Mouse (Mus musculus): ENCODE measurements around the gene Olfr1160.
"Not testable (repeated sequence)": the region's sequence is repeated elsewhere in the genome, so short reads cannot be mapped to it uniquely, and the experiment has no call there.

Olfr1160 gene

DNA sequence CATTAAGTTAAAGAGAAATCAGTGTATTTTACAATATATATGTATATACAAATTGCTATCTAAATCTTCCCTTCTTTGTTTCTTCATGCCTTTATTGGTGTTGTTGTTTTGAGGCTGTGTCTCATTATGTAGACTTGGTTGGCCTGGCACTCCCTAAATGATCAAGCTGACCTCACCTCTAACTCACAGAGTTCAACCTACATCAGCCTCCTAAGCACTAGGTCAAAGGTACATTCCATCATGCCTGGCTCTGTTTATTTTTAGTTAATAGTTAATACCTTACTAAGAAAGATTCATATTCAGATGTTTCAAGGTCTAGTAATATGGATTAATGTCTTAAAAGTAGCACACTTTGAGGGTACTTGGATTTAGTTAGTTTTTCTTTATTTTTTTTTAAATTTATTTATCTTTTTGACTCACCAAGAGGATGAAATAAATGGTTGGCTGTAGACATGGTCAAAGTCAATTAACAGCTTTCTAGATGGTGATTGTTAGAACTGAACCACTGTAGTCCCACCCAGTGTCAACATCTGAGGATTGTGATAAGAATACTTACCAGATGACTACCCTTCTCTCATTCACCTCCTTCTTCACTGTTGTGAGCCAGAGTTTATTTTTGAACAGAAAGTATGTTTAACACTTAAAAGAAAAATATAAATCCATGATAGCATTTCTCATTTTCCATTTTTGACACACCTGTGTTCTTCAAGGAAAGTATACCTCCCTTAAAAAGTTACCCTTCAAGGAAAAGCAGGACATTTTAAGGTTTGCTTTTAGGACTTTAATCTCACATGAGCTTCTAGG lies at the start of gene Olfr1160:
TSS of gene Olfr1160 (minus strand) at position 754 of the 804 bp plus-strand sequence.
- no peak for DNase-seq

DNA sequence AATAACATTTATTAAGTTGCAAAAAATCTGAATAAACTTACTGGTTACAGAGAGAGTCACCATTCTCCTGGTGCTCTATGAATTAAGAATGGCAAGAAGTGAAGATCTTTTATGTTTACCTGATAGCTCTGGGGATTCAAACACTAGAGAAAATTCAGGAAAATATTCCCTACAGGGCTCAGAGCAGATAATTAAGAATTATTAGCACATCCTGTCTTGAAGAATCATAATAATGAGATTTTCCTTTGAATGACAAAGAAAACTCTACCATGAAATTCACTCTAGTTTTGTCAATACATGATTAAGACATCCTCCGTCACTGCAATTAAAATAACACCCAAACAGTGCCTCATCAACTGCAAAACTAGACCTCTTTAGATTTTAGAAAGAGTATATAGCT lies 43.0 kb upstream of the Olfr1160 start, which contains the start of gene Olfr1162:
TSS of gene Olfr1162 (minus strand) at position 101 of the 400 bp plus-strand sequence.
- DNase-seq, result no peak

DNA sequence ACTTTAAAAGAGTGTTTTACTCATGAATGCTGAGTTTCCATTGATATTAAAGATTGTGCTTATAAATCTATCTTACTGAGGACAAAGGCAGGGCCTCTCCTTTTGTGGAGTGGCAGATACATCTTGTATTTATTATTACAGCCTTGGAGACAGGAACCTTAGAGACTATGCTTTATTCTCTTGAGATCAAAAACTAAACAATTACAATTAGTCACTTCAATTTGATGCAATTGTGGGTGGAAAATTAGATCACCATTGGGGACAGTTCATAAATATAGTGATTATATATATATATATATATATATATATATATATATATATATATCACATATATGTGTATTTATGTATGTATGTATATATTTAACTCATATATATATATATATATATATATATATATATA lies 29.5 kb upstream of the Olfr1160 start, which contains the start of gene Olfr73:
TSS of gene Olfr73 (minus strand) at position 101 of the 400 bp plus-strand sequence.
- DNase-seq, result no peak

DNA sequence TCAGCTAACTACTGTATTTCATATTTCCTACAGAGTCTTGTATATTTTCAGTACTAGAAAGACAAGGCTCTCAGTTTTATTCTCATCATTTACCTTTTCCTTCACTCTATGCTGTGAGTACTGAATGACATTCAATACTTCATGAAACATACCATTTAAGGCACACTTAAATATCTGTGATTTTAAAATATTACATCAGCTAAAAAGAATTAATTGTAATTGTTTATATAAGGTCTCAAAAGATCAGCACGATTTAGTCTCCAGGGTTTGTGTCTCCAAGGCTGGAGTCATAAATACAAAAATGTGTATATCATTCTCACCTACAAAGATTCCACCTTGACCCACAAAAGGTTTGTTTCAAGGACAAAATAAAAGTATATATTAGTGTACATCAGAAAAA lies 14.4 kb upstream of the Olfr1160 start, which contains the start of gene Olfr1161:
TSS of gene Olfr1161 (plus strand) at position 301 of the 400 bp plus-strand sequence.
- not testable (repeated sequence) for DNase-seq

DNA sequence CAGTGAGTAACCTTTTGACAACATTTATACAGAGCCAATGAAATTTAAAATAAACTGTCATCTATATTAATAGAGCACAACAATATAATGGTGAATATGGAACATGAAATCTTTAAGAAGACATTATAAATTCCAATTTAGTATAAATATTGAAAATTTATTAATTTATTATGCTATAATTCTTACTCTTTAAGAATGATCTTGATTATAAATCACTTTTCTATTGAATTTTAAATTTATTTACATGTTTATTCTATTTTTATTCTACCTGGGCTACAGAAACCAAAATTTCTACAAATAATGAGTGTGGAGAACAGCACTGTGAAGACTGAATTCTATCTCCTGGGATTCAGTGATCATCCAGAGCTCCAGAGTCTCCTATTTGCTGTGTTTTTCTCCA lies 18.3 kb downstream of the Olfr1160 start, which contains the start of gene Olfr1158:
TSS of gene Olfr1158 (plus strand) at position 301 of the 400 bp plus-strand sequence.
- DNase-seq, result no peak

DNA sequence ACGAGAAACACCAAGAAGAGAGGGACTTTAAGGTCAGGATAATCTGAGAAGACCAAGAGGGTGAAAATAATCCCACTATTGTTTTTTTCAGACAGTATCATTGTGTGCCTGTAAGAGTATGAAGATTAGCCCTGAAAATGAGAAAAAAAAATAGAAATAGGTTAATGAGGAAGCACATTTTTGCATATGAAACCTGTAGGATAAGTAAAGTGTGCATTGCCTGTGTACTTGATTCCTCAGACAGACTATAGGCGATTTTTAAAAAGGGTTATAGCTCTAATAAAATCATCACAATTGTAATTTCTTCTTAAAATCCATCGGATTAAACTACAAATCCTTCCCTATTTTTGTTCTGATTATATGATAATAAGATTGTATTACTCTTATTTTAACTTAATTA lies 33.5 kb downstream of the Olfr1160 start, which contains the start of gene Olfr74:
TSS of gene Olfr74 (minus strand) at position 101 of the 400 bp plus-strand sequence.
- no peak for DNase-seq

DNA sequence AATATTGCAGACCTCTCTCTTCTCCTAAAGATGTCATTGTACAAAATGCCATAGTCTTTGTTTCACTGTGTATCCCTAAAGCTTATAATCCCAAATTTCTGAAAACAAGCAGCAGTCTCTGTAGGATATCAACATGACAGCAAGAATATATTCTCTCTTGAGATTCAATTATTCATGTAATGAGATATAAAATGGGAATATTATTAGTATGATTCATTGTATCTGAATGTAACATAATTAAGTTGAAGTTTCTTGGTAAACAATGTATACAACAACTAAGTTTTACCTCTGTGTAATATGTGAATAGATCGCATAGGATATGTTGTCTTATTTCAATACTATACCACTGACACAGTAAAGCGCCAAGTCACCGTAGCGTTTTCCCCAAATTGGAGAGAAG lies 39.9 kb downstream of the Olfr1160 start, which contains the start of gene Olfr1157:
TSS of gene Olfr1157 (minus strand) at position 101 of the 400 bp plus-strand sequence.
- DNase-seq, result no peak

DNA sequence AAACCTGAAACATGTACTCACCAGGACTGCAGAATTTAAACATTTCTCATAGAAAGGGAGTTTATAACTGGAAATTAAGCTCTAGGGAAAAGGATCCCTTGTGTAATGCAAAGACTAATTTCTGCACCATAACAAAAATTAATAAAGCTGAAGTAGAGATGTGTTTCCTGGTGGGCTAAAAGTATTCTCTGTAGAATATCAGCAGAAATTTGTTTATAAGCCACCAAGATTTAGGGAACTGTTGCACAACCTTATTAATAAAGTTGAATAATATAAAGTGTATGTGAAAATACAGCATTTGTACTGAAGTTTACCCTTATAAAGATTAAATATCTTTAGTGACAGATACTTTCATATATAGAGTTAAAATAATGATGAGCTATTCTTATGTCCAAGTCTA lies 55.1 kb downstream of the Olfr1160 start, which contains the start of gene Olfr1156:
TSS of gene Olfr1156 (minus strand) at position 101 of the 400 bp plus-strand sequence.
- no peak for DNase-seq

Data from right cerebral cortex, postnatal 14 days (tissue).